Mouse (Mus musculus) forebrain, embryonic 14.5 days (tissue): ENCODE data around the gene Smarcd1. TPM values are rescaled to one million over a fixed set of nuclear protein-coding genes. Genes with fewer than 3 reads are reported as not detected.
A peak's percentile ranks its signal among the peaks of the same experiment; 100 is the strongest.

Experiments used
- ATAC-seq: fragments of 200-750 bp; cut with Nextera tagmentation; 2 replicates; pipeline ENCODE4 v1.8.0; 2017; ENCODE audit warnings: mild to moderate bottlenecking, moderate library complexity
- DNase-seq: peaks from one replicate; pipeline ENCODE4 v3.0.0-alpha.2; 2015; ENCODE audit warnings: low spot score
- H3K27ac ChIP-seq: fragments of 300-500 bp; sonication (generic); 2 replicates; pipeline ENCODE4 v1.5.1; 2014; ENCODE audit warnings: low read depth, mild to moderate bottlenecking, control low read depth, low read length, moderate library complexity
- H3K27me3 ChIP-seq: fragments of 300-500 bp; sonication (generic); replicated peaks from 2 replicates; pipeline ENCODE4 v1.6.1; 2014; ENCODE audit warnings: low read length, control low read depth, mixed read lengths; ENCODE audit not compliant: control insufficient read depth, insufficient read depth
- H3K36me3 ChIP-seq: fragments of 300-500 bp; sonication (generic); 2 replicates; pipeline ENCODE4 v1.6.1; 2014; ENCODE audit warnings: low read length, control low read depth; ENCODE audit not compliant: control insufficient read depth, insufficient read depth
- H3K4me1 ChIP-seq: fragments of 300-500 bp; sonication (generic); 2 replicates; pipeline ENCODE4 v1.6.1; 2014; ENCODE audit warnings: antibody characterized with exemption, low read length, control low read depth; ENCODE audit not compliant: control insufficient read depth, insufficient read depth
- H3K4me2 ChIP-seq: fragments of 300-500 bp; sonication (generic); 2 replicates; pipeline ENCODE4 v1.6.1; 2014; ENCODE audit warnings: mild to moderate bottlenecking, control low read depth, low read length
- H3K4me3 ChIP-seq: fragments of 300-500 bp; sonication (generic); 2 replicates; pipeline ENCODE4 v1.5.1; 2014; ENCODE audit warnings: low read depth, low read length, control low read depth
- H3K9ac ChIP-seq: fragments of 300-500 bp; sonication (generic); 2 replicates; pipeline ENCODE4 v1.6.1; 2014; ENCODE audit warnings: mild to moderate bottlenecking, low read length, control low read depth, moderate library complexity
- H3K9me3 ChIP-seq: fragments of 300-500 bp; sonication (generic); replicated peaks from 2 replicates; pipeline ENCODE4 v1.6.1; 2016; ENCODE audit warnings: low read length, control low read depth, mixed read lengths; ENCODE audit not compliant: control insufficient read depth
- WGBS: fragments of 180-500 bp; shearing (Covaris S2); extraction: QIAGEN DNeasy Blood & Tissue Kit; methylation state at CpG from one replicate; pipeline ENCODE4 v1.1.7; 2014; 5-methylcytosine and 5-hydroxymethylcytosine counted together
- polyA plus RNA-seq: library from polyadenylated mRNA; unstranded; fragments of >200 nt; fragmentation: Nextera tagmentation; extraction: Ambion mirVana; gene quantifications from 2 replicates; pipeline ENCODE4 v1.2.1, GENCODE M21; 2014

Gene Smarcd1
- polyA plus RNA-seq, 1 experiment from 2014 or later, result 90.7 TPM

- H3K4me3 ChIP-seq, result no peak overlapping the region
- peak; percentile 85 for ATAC-seq
- H3K4me2 ChIP-seq, result peak overlapping the region; percentile 30
- H3K36me3 ChIP-seq, result no peaks in the 10 kb centered on the region; the same call in 1 of the 2 replicates
- H3K9me3 ChIP-seq, result no peaks in the 10 kb centered on the region
- H3K4me1 ChIP-seq, result peaks cover 7% of the 10 kb centered on the region
- peak overlapping the region; percentile 21; the same call in 1 of the 2 replicates for H3K9ac ChIP-seq
- no peaks in the 10 kb centered on the region; the same call in 1 of the 2 replicates for H3K27me3 ChIP-seq
- peak overlapping the region; percentile 64 for H3K27ac ChIP-seq
- 18% methylated on average over 8 of the region's 8 CpGs for WGBS
- DNase-seq, result peak; percentile 68
These were observed 24.8 kb upstream of the Smarcd1 start for GRCm38 (mm10) chr15:99677089-99677488.

- no peaks in the 10 kb centered on the region; the same call in 1 of the 2 replicates for H3K36me3 ChIP-seq
These were observed 23.7 kb upstream of the Smarcd1 start for GRCm38 (mm10) chr15:99678063-99678800.

DNA sequence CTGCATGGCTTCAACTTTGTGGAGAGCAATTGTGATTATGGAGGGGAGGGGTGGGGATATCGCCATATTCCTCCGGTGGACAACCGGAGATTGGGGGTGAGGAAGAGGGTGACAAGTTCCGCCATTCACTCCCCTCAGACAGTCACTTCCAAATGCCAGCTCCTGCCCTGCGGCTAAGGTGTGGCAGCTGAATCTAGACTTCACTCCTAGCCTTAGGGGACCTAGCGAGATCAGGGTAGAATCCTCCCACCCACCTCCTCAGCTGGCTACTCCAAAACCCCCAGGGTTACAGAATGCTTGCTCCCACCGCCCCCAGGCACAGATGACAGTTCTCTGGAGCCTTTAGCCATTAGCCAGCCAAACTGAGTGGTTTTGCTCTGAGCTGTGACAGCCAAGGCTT, 22.9 kb upstream of the Smarcd1 start:
- Histone ChIP-seq H3K27me3 (no peaks in the 10 kb centered on the region), H3K4me1 (peaks cover 7% of the 10 kb centered on the region), H3K4me3 (no peak overlapping the region), H3K27ac (no peak overlapping the region), H3K9me3 (no peaks in the 10 kb centered on the region), H3K36me3 (no peaks in the 10 kb centered on the region; the same call in 1 of the 2 replicates), H3K9ac (no peak overlapping the region), H3K4me2 (no peak overlapping the region)
- ATAC-seq (no peak), DNase-seq (no peak)
- 64% methylated on average over 7 of the region's 7 CpGs for WGBS

More at GRCm38 (mm10) chr15:99678063-99678800, 23.7 kb upstream of the Smarcd1 start:
- DNase-seq, result no peak
- 12% methylated on average over 13 of the region's 13 CpGs for WGBS
- 0 out of 2 replicates have a peak, but pooled peaks have one; percentile 27 for ATAC-seq
- H3K4me2 ChIP-seq, result no peak overlapping the region
- H3K27me3 ChIP-seq, result no peaks in the 10 kb centered on the region
- peaks cover 7% of the 10 kb centered on the region for H3K4me1 ChIP-seq
- no peaks in the 10 kb centered on the region for H3K9me3 ChIP-seq
- no peak overlapping the region for H3K9ac ChIP-seq
- H3K27ac ChIP-seq, result no peak overlapping the region
- no peak overlapping the region for H3K4me3 ChIP-seq

- DNase-seq, result no peak
- no peaks in the 10 kb centered on the region for H3K27me3 ChIP-seq
- H3K36me3 ChIP-seq, result no peaks in the 10 kb centered on the region
- no peak for ATAC-seq
- H3K4me2 ChIP-seq, result no peak overlapping the region
- H3K4me1 ChIP-seq, result no peaks in the 10 kb centered on the region
- no peaks in the 10 kb centered on the region for H3K9me3 ChIP-seq
- no peak overlapping the region for H3K9ac ChIP-seq
- 93% methylated on average over 7 of the region's 7 CpGs for WGBS
- no peak overlapping the region for H3K4me3 ChIP-seq
- no peak overlapping the region for H3K27ac ChIP-seq
These were observed 19.0 kb upstream of the Smarcd1 start for GRCm38 (mm10) chr15:99682880-99683279.

DNA sequence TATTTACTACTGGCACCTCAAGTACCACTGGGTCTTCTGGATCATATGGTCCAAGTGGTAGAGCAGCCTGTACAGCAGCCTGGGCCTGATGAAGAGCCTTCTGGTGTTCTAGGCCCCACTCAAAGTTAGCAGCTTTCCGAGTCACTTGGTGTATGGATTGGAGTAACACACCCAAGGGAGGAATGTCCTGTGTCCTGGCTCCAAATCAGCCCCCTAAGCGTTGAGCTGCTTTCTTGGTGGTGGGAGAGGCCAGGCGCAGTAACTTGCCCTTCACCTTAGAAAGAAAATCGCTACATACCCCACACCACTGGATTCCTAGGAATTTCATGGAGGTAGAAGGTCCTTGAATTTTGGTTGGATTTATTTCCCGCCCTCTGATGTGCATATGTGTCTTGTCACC, 17.8 kb upstream of the Smarcd1 start:
- DNase-seq, result no peak
- ATAC-seq, result no peak
- Histone ChIP-seq H3K4me2 (no peak overlapping the region), H3K4me3 (no peak overlapping the region), H3K27ac (no peak overlapping the region), H3K4me1 (no peaks in the 10 kb centered on the region), H3K9ac (no peak overlapping the region), H3K27me3 (no peaks in the 10 kb centered on the region), H3K9me3 (no peaks in the 10 kb centered on the region), H3K36me3 (no peaks in the 10 kb centered on the region)
- whole genome bisulfite sequencing, result 96% methylated on average over 5 of the region's 5 CpGs

GRCm38 (mm10) chr15:99688712-99689111, 13.2 kb upstream of the Smarcd1 start:
- DNase-seq (peak; percentile 83), ATAC-seq (peak; percentile 61)
- H3K9ac ChIP-seq, result no peak overlapping the region
- no peak overlapping the region for H3K27ac ChIP-seq
- H3K4me2 ChIP-seq, result no peak overlapping the region
- no peak overlapping the region for H3K4me3 ChIP-seq
- WGBS, result 4% methylated on average over 4 of the region's 4 CpGs
- no peaks in the 10 kb centered on the region for H3K9me3 ChIP-seq
- H3K4me1 ChIP-seq, result peaks cover 3% of the 10 kb centered on the region; the same call in 1 of the 2 replicates
- H3K27me3 ChIP-seq, result no peaks in the 10 kb centered on the region
- H3K36me3 ChIP-seq, result no peaks in the 10 kb centered on the region

- no peak for ATAC-seq
- Histone ChIP-seq H3K27me3 (no peaks in the 10 kb centered on the region), H3K27ac (no peak overlapping the region), H3K9ac (no peak overlapping the region), H3K4me2 (no peak overlapping the region), H3K4me1 (peaks cover 3% of the 10 kb centered on the region; the same call in 1 of the 2 replicates), H3K36me3 (0 out of 2 replicates have a peak, but pooled peaks cover 5% of the 10 kb centered on the region), H3K9me3 (no peaks in the 10 kb centered on the region), H3K4me3 (no peak overlapping the region)
- 18% methylated on average over 4 of the region's 4 CpGs for WGBS
- no peak for DNase-seq
These were observed 11.0 kb upstream of the Smarcd1 start for GRCm38 (mm10) chr15:99690924-99691323.

- 59% methylated on average over 9 of the region's 9 CpGs for WGBS
These were observed 10.0 kb upstream of the Smarcd1 start for GRCm38 (mm10) chr15:99691976-99692375.

DNA sequence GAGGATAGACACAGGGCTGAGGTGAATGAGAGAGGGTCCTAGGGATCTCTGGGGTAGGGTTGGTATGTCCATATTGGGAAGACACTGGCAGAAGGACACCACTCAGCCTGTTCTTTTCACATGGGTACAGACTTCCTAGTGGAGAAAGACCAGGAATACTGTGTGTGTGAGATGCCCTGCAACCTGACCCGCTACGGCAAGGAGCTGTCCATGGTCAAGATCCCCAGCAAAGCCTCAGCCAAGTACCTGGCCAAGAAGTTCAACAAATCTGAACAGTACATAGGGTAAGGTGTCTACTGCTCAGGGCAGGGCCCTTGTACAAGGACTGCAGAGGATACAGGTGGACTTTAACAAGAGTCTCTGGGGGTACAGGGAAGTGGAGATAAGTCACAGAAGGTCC, 4.6 kb upstream of the Smarcd1 start:
- Histone ChIP-seq H3K36me3 (peaks cover 23% of the 10 kb centered on the region; the same call in 1 of the 2 replicates), H3K27ac (no peak overlapping the region), H3K4me2 (no peak overlapping the region), H3K9ac (no peak overlapping the region), H3K27me3 (no peaks in the 10 kb centered on the region), H3K4me1 (0 out of 2 replicates have a peak, but pooled peaks cover 2% of the 10 kb centered on the region), H3K9me3 (no peaks in the 10 kb centered on the region), H3K4me3 (no peak overlapping the region)
- DNase-seq (no peak), ATAC-seq (no peak)
- 31% methylated on average over 2 of the region's 2 CpGs for WGBS

More at GRCm38 (mm10) chr15:99691976-99692375, 10.0 kb upstream of the Smarcd1 start:
- Histone ChIP-seq H3K9ac (no peak overlapping the region), H3K36me3 (peaks cover 13% of the 10 kb centered on the region; the same call in 1 of the 2 replicates), H3K27ac (0 out of 2 replicates have a peak overlapping the region, but pooled peaks have one; percentile 2), H3K4me1 (peaks cover 3% of the 10 kb centered on the region; the same call in 1 of the 2 replicates), H3K4me2 (no peak overlapping the region), H3K9me3 (no peaks in the 10 kb centered on the region), H3K27me3 (no peaks in the 10 kb centered on the region), H3K4me3 (no peak overlapping the region)
- DNase-seq, result no peak
- ATAC-seq, result no peak
